Mouse (Mus musculus) limb, embryonic 15.5 days (tissue): ENCODE results near the gene H2al1i. TPM values are rescaled to one million over a fixed set of nuclear protein-coding genes. Genes with fewer than 3 reads are reported as not detected.
"Not testable (repeated sequence)": the region's sequence is repeated elsewhere in the genome, so short reads cannot be mapped to it uniquely, and the experiment has no call there.

Experiments
- ATAC-seq: fragments of 200-750 bp; cut with Nextera tagmentation; 2 replicates; pipeline ENCODE4 v1.8.0; 2017; ENCODE audit warnings: low read depth, moderate TSS enrichment; ENCODE audit not compliant: insufficient number of reproducible peaks, low FRiP score, low TSS enrichment
- H3K27ac ChIP-seq: fragments of 300-500 bp; sonication (generic); 2 replicates; pipeline ENCODE4 v1.5.1; 2015; ENCODE audit warnings: moderate library complexity, mild to moderate bottlenecking, inconsistent platforms
- H3K27me3 ChIP-seq: fragments of 300-500 bp; sonication (generic); 2 replicates; pipeline ENCODE4 v1.6.1; 2015; ENCODE audit warnings: inconsistent platforms
- H3K36me3 ChIP-seq: fragments of 300-500 bp; sonication (generic); 2 replicates; pipeline ENCODE4 v1.6.1; 2015; ENCODE audit warnings: inconsistent platforms
- H3K4me1 ChIP-seq: fragments of 300-500 bp; sonication (generic); 2 replicates; pipeline ENCODE4 v1.6.1; 2015; ENCODE audit warnings: inconsistent platforms
- H3K4me2 ChIP-seq: fragments of 300-500 bp; sonication (generic); 2 replicates; pipeline ENCODE4 v1.6.1; 2015; ENCODE audit warnings: mild to moderate bottlenecking, inconsistent platforms
- H3K4me3 ChIP-seq: fragments of 300-500 bp; sonication (generic); 2 replicates; pipeline ENCODE4 v1.5.1; 2015; ENCODE audit warnings: mild to moderate bottlenecking, inconsistent platforms
- H3K9ac ChIP-seq: fragments of 300-500 bp; sonication (generic); 2 replicates; pipeline ENCODE4 v1.6.1; 2015; ENCODE audit warnings: inconsistent platforms
- H3K9me3 ChIP-seq: fragments of 300-500 bp; sonication (generic); 2 replicates; pipeline ENCODE4 v1.6.1; 2016; ENCODE audit warnings: inconsistent platforms
- WGBS: fragments of 180-500 bp; shearing (Covaris S2); methylation state at CpG from one replicate; pipeline ENCODE4 v1.1.7; 2015; 5-methylcytosine and 5-hydroxymethylcytosine counted together
- polyA plus RNA-seq: library from polyadenylated mRNA; unstranded; fragments of >200 nt; fragmentation: Nextera tagmentation; extraction: Ambion mirVana; gene quantifications from 2 replicates; pipeline ENCODE4 v1.2.1, GENCODE M21; 2015

H2al1i gene
- polyA plus RNA-seq, result not detected in 2 replicates

DNA sequence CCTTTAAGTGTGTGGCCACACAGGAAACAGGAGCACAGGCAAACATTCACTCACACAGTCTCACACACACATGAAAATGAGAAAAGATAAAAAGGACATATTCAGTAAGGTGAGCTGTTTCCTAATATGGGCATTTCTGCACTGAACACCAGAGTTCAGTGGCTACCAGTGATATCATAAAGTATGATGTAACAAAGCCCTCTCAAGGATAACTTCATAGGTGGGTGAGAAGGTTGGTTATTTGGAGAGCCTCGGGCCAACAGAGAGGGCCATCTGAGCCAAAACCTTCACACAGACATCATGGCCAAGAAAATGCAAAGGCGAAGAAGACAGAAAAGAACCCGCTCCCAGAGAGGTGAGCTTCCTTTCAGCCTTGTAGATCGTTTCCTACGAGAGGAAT, at the start of gene H2al1i:
H2al1i (plus strand) TSS at position 301 of the 400 bp plus-strand sequence.
- H3K27me3 ChIP-seq, H3K4me1 ChIP-seq, H3K9ac ChIP-seq, H3K4me2 ChIP-seq, H3K27ac ChIP-seq, H3K9me3 ChIP-seq, ATAC-seq, H3K4me3 ChIP-seq, H3K36me3 ChIP-seq: not testable (repeated sequence)
- WGBS, result 73% methylated on average over 2 of the region's 5 CpGs

DNA sequence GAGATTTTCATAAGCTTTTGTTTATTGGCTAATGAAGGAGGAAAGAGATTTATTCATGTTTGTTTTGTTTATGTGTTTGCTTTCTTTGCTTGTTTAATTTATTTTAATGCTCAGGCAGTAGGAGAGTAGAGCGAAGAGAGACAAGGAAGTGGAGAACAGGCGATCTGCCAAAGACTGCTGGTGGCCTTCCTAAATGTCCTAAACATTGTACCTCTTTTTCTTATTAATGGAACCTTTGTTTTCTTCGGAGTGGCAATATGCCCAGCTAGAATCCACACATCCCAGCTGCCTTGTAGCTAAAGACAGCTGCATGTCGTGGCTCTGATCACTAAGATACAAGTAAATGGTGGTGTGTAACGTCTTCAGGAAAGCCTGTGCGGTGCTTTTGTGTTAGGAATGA, 47.4 kb upstream of the H2al1i start:
- Histone ChIP-seq H3K4me2 (no peak overlapping the region), H3K36me3 (no peaks in the 10 kb centered on the region), H3K27ac (no peak overlapping the region), H3K9ac (no peak overlapping the region), H3K4me3 (no peak overlapping the region), H3K27me3 (peaks cover 11% of the 10 kb centered on the region; the same call in 1 of the 2 replicates), H3K9me3 (no peaks in the 10 kb centered on the region), H3K4me1 (no peaks in the 10 kb centered on the region)
- ATAC-seq, result no peak
- 75% methylated on average over 6 of the region's 6 CpGs for WGBS

GRCm38 (mm10) chrX:11280741-11281140, 43.7 kb upstream of the H2al1i start:
- Histone ChIP-seq H3K27me3 (0 out of 2 replicates have a peak, but pooled peaks cover 10% of the 10 kb centered on the region), H3K27ac (no peak overlapping the region), H3K4me3 (no peak overlapping the region), H3K9ac (no peak overlapping the region), H3K4me1 (no peaks in the 10 kb centered on the region), H3K36me3 (no peaks in the 10 kb centered on the region), H3K4me2 (no peak overlapping the region), H3K9me3 (no peaks in the 10 kb centered on the region)
- 54% methylated on average over 2 of the region's 2 CpGs for WGBS
- no peak for ATAC-seq

GRCm38 (mm10) chrX:11288306-11288882, 36.1 kb upstream of the H2al1i start:
- Histone ChIP-seq H3K4me1 (no peaks in the 10 kb centered on the region), H3K27me3 (peaks cover 15% of the 10 kb centered on the region), H3K4me3 (no peak overlapping the region), H3K4me2 (no peak overlapping the region), H3K9ac (no peak overlapping the region), H3K9me3 (no peaks in the 10 kb centered on the region), H3K27ac (no peak overlapping the region), H3K36me3 (no peaks in the 10 kb centered on the region)
- 59% methylated on average over 14 of the region's 14 CpGs for WGBS
- no peak for ATAC-seq

DNA sequence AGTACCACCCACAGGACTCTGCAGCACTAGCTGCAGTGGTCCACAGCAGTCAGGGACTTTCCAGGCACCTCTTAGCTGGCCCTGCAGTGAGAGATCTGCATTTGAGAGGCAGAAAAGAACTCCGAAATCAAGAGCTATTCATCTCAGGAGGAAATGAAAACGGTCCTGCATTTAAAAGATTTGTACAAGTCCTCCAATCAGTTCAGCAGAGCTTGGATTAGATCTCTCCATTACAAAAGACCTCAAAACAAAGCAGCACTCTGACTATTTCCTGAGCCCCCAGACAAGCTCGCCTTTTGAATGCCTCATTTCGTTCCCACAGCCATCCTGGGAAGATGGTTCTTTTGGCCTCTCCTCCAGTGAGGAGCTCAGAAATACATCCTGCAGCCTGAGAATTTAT, 35.2 kb upstream of the H2al1i start:
- no peak for ATAC-seq
- Histone ChIP-seq H3K27ac (no peak overlapping the region), H3K9me3 (no peaks in the 10 kb centered on the region), H3K27me3 (peaks cover 15% of the 10 kb centered on the region), H3K4me2 (no peak overlapping the region), H3K36me3 (no peaks in the 10 kb centered on the region), H3K4me1 (no peaks in the 10 kb centered on the region), H3K4me3 (no peak overlapping the region), H3K9ac (no peak overlapping the region)
- 79% methylated on average over 4 of the region's 4 CpGs for WGBS

- WGBS, result no CpG with 5 or more reads among the region's 3 CpGs
- not testable (repeated sequence) for H3K36me3 ChIP-seq, H3K27ac ChIP-seq, H3K4me2 ChIP-seq, H3K4me3 ChIP-seq, H3K9ac ChIP-seq, H3K4me1 ChIP-seq, H3K27me3 ChIP-seq, H3K9me3 ChIP-seq, ATAC-seq
Measured at GRCm38 (mm10) chrX:11298957-11299356, 25.5 kb upstream of the H2al1i start, which contains the start of gene H2al1a. TSS of gene H2al1a (plus strand) at chrX:11299257.

DNA sequence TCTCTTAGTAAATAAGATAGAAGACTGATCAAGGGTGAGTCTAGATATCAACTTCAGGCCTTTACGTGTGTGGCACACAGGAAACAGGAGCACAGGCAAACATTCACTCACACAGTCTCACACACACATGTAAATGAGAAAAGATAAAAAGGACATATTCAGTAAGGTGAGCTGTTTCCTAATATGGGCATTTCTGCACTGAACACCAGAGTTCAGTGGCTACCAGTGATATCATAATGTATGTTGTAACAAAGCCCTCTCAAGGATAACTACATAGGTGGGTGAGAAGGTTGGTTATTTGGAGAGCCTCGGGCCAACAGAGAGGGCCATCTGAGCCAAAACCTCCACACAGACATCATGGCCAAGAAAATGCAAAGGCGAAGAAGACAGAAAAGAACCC, 22.3 kb upstream of the H2al1i start, which contains the start of gene H2al1b:
H2al1b (plus strand) TSS at position 301 of the 400 bp plus-strand sequence.
- ATAC-seq, H3K4me1 ChIP-seq, H3K4me2 ChIP-seq, H3K9ac ChIP-seq, H3K27ac ChIP-seq, H3K4me3 ChIP-seq, H3K36me3 ChIP-seq, H3K9me3 ChIP-seq, H3K27me3 ChIP-seq: not testable (repeated sequence)
- 100% methylated on average over 1 of the region's 3 CpGs for WGBS

DNA sequence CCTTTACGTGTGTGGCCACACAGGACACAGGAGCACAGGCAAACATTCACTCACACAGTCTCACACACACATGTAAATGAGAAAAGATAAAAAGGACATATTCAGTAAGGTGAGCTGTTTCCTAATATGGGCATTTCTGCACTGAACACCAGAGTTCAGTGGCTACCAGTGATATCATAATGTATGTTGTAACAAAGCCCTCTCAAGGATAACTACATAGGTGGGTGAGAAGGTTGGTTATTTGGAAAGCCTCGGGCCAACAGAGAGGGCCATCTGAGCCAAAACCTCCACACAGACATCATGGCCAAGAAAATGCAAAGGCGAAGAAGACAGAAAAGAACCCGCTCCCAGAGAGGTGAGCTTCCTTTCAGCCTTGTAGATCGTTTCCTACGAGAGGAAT, 19.1 kb upstream of the H2al1i start, which contains the start of gene H2al1c:
H2al1c (plus strand) TSS at position 301 of the 400 bp plus-strand sequence.
- WGBS, result 67% methylated on average over 1 of the region's 6 CpGs
- not testable (repeated sequence) for H3K27me3 ChIP-seq, H3K27ac ChIP-seq, H3K9me3 ChIP-seq, H3K4me1 ChIP-seq, H3K36me3 ChIP-seq, ATAC-seq, H3K4me3 ChIP-seq, H3K9ac ChIP-seq, H3K4me2 ChIP-seq

DNA sequence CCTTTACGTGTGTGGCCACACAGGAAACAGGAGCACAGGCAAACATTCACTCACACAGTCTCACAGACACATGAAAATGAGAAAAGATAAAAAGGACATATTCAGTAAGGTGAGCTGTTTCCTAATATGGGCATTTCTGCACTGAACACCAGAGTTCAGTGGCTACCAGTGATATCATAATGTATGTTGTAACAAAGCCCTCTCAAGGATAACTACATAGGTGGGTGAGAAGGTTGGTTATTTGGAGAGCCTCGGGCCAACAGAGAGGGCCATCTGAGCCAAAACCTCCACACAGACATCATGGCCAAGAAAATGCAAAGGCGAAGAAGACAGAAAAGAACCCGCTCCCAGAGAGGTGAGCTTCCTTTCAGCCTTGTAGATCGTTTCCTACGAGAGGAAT, 15.9 kb upstream of the H2al1i start, which contains the start of gene H2al1d:
H2al1d (plus strand) TSS at position 301 of the 400 bp plus-strand sequence.
- not testable (repeated sequence) for ATAC-seq
- WGBS, result no CpG with 5 or more reads among the region's 6 CpGs

GRCm38 (mm10) chrX:11311634-11312033, 12.8 kb upstream of the H2al1i start, which contains the start of gene H2al1e:
TSS of gene H2al1e (plus strand) at chrX:11311934.
- H3K4me2 ChIP-seq, ATAC-seq, H3K27me3 ChIP-seq, H3K36me3 ChIP-seq, H3K27ac ChIP-seq, H3K9me3 ChIP-seq, H3K9ac ChIP-seq, H3K4me3 ChIP-seq, H3K4me1 ChIP-seq: not testable (repeated sequence)
- WGBS, result no CpG with 5 or more reads among the region's 3 CpGs

More for the DNA sequence above, 15.9 kb upstream of the H2al1i start, which contains the start of gene H2al1d:
- H3K4me3 ChIP-seq, H3K4me1 ChIP-seq, H3K9me3 ChIP-seq, H3K9ac ChIP-seq, H3K36me3 ChIP-seq, H3K4me2 ChIP-seq, H3K27me3 ChIP-seq, H3K27ac ChIP-seq: not testable (repeated sequence)

DNA sequence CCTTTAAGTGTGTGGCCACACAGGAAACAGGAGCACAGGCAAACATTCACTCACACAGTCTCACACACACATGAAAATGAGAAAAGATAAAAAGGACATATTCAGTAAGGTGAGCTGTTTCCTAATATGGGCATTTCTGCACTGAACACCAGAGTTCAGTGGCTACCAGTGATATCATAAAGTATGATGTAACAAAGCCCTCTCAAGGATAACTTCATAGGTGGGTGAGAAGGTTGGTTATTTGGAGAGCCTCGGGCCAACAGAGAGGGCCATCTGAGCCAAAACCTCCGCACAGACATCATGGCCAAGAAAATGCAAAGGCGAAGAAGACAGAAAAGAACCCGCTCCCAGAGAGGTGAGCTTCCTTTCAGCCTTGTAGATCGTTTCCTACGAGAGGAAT, 9.6 kb upstream of the H2al1i start, which contains the start of gene H2al1f:
H2al1f (plus strand) TSS at position 301 of the 400 bp plus-strand sequence.
- H3K27ac ChIP-seq, H3K4me2 ChIP-seq, H3K4me3 ChIP-seq, H3K36me3 ChIP-seq, H3K27me3 ChIP-seq, H3K9ac ChIP-seq, H3K9me3 ChIP-seq, H3K4me1 ChIP-seq, ATAC-seq: not testable (repeated sequence)
- WGBS, result no CpG with 5 or more reads among the region's 6 CpGs

- WGBS, result no CpG with 5 or more reads among the region's 3 CpGs
- ATAC-seq, H3K27ac ChIP-seq, H3K27me3 ChIP-seq, H3K4me2 ChIP-seq, H3K36me3 ChIP-seq, H3K9ac ChIP-seq, H3K9me3 ChIP-seq, H3K4me3 ChIP-seq, H3K4me1 ChIP-seq: not testable (repeated sequence)
Measured at GRCm38 (mm10) chrX:11317956-11318355, 6.5 kb upstream of the H2al1i start, which contains the start of gene H2al1g. TSS of gene H2al1g (plus strand) at chrX:11318256.
